Mouse (Mus musculus) midbrain, embryonic 11.5 days (tissue): ENCODE measurements around the gene Defb25. TPM values are rescaled to one million over a fixed set of nuclear protein-coding genes. Genes with fewer than 3 reads are reported as not detected.

ENCODE experiments used
- ATAC-seq: fragments of 200-750 bp; cut with Nextera tagmentation; 2 replicates; pipeline ENCODE4 v1.8.0; 2017; ENCODE audit warnings: moderate TSS enrichment, moderate library complexity; ENCODE audit not compliant: low FRiP score
- DNase-seq: peaks from one replicate; pipeline ENCODE4 v3.0.0; 2015; ENCODE audit warnings: low spot score; ENCODE audit errors: missing footprints
- H3K27ac ChIP-seq: fragments of 300-500 bp; sonication (generic); 2 replicates; pipeline ENCODE4 v1.5.1; 2014; ENCODE audit warnings: low read depth, low read length
- H3K27me3 ChIP-seq: fragments of 300-500 bp; sonication (generic); 2 replicates; pipeline ENCODE4 v1.6.1; 2014; ENCODE audit warnings: mild to moderate bottlenecking, low read length, moderate library complexity, mixed read lengths; ENCODE audit not compliant: control insufficient read depth, insufficient read depth
- H3K36me3 ChIP-seq: fragments of 300-500 bp; sonication (generic); 2 replicates; pipeline ENCODE4 v1.6.1; 2014; ENCODE audit warnings: mild to moderate bottlenecking, low read length, moderate library complexity, mixed read lengths; ENCODE audit not compliant: control insufficient read depth, insufficient read depth
- H3K4me1 ChIP-seq: fragments of 300-500 bp; sonication (generic); 2 replicates; pipeline ENCODE4 v1.6.1; 2014; ENCODE audit warnings: low read length; ENCODE audit not compliant: control insufficient read depth, insufficient read depth
- H3K4me2 ChIP-seq: fragments of 300-500 bp; sonication (generic); 2 replicates; pipeline ENCODE4 v1.6.1; 2014; ENCODE audit warnings: mild to moderate bottlenecking, moderate library complexity
- H3K4me3 ChIP-seq: fragments of 300-500 bp; sonication (generic); 2 replicates; pipeline ENCODE4 v1.5.1; 2014; ENCODE audit warnings: low read depth, low read length
- H3K9ac ChIP-seq: fragments of 300-500 bp; sonication (generic); 2 replicates; pipeline ENCODE4 v1.6.1; 2014; ENCODE audit warnings: low read length
- H3K9me3 ChIP-seq: fragments of 300-500 bp; sonication (generic); 2 replicates; pipeline ENCODE4 v1.6.1; 2016; ENCODE audit warnings: low read length; ENCODE audit not compliant: control insufficient read depth
- WGBS: fragments of 180-500 bp; shearing (Covaris S2); extraction: QIAGEN DNeasy Blood & Tissue Kit; methylation state at CpG from one replicate; pipeline ENCODE4 v1.1.7; 2014; 5-methylcytosine and 5-hydroxymethylcytosine counted together
- polyA plus RNA-seq: library from polyadenylated mRNA; unstranded; fragments of >200 nt; fragmentation: Nextera tagmentation; extraction: Ambion mirVana; gene quantifications from 2 replicates; pipeline ENCODE4 v1.2.1, GENCODE M21; 2014

Gene Defb25
- polyA plus RNA-seq, 1 experiment from 2014 or later: not detected

- 46% methylated on average over 17 of the region's 17 CpGs for WGBS
- peaks cover 3% of the 10 kb centered on the region for H3K27me3 ChIP-seq
Observed at GRCm38 (mm10) chr2:152633334-152633733, 10.5 kb upstream of the Defb25 start.

GRCm38 (mm10) chr2:152629904-152630303, 7.1 kb upstream of the Defb25 start:
- ATAC-seq (no peak), DNase-seq (no peak)
- peaks cover 7% of the 10 kb centered on the region for H3K4me1 ChIP-seq
- H3K27me3 ChIP-seq: peaks cover 31% of the 10 kb centered on the region
- H3K4me2 ChIP-seq: no peak overlapping the region
- H3K36me3 ChIP-seq: no peaks in the 10 kb centered on the region
- H3K9me3 ChIP-seq: no peaks in the 10 kb centered on the region
- no peak overlapping the region for H3K27ac ChIP-seq
- no peak overlapping the region for H3K4me3 ChIP-seq
- no peak overlapping the region for H3K9ac ChIP-seq
- 85% methylated on average over 6 of the region's 6 CpGs for WGBS

More at GRCm38 (mm10) chr2:152633334-152633733, 10.5 kb upstream of the Defb25 start:
- H3K4me2 ChIP-seq: no peak overlapping the region
- ATAC-seq (no peak), DNase-seq (no peak)
- no peaks in the 10 kb centered on the region for H3K36me3 ChIP-seq
- no peak overlapping the region for H3K9ac ChIP-seq
- H3K4me1 ChIP-seq: no peaks in the 10 kb centered on the region
- H3K27ac ChIP-seq: no peak overlapping the region
- H3K9me3 ChIP-seq: no peaks in the 10 kb centered on the region
- H3K4me3 ChIP-seq: no peak overlapping the region

GRCm38 (mm10) chr2:152629239-152629638, 6.4 kb upstream of the Defb25 start:
- WGBS: 66% methylated on average over 3 of the region's 3 CpGs
- H3K9ac ChIP-seq: no peak overlapping the region
- no peaks in the 10 kb centered on the region for H3K36me3 ChIP-seq
- DNase-seq (no peak), ATAC-seq (no peak)
- H3K4me2 ChIP-seq: no peak overlapping the region
- no peak overlapping the region for H3K27ac ChIP-seq
- peaks cover 31% of the 10 kb centered on the region for H3K27me3 ChIP-seq
- H3K4me3 ChIP-seq: no peak overlapping the region
- no peaks in the 10 kb centered on the region for H3K9me3 ChIP-seq
- H3K4me1 ChIP-seq: peaks cover 7% of the 10 kb centered on the region

GRCm38 (mm10) chr2:152628066-152628465, 5.2 kb upstream of the Defb25 start:
- ATAC-seq: no peak

GRCm38 (mm10) chr2:152626774-152627591, 4.1 kb upstream of the Defb25 start, which contains the start of gene Rem1:
Rem1 (plus strand) TSS chr2:152626951.
- DNase-seq: peak; percentile 93
- H3K4me1 ChIP-seq: peaks cover 7% of the 10 kb centered on the region
- WGBS: 1% methylated on average over 57 of the region's 59 CpGs
- peak within 1 kb of the TSS; percentile 34; the same call in 1 of the 2 replicates for H3K9ac ChIP-seq
- H3K27ac ChIP-seq: no peak within 1 kb of the TSS
- no peaks in the 10 kb centered on the region for H3K36me3 ChIP-seq
- H3K9me3 ChIP-seq: no peaks in the 10 kb centered on the region
- H3K4me2 ChIP-seq: peak within 1 kb of the TSS; percentile 50
- ATAC-seq: peak; percentile 51; the same call in 1 of the 2 replicates
- peaks cover 31% of the 10 kb centered on the region for H3K27me3 ChIP-seq
- peak within 1 kb of the TSS; percentile 30 for H3K4me3 ChIP-seq

More at GRCm38 (mm10) chr2:152628066-152628465, 5.2 kb upstream of the Defb25 start:
- peaks cover 31% of the 10 kb centered on the region for H3K27me3 ChIP-seq
- H3K9me3 ChIP-seq: no peaks in the 10 kb centered on the region
- no peak overlapping the region for H3K4me3 ChIP-seq
- H3K27ac ChIP-seq: no peak overlapping the region
- no peak for DNase-seq
- WGBS: 39% methylated on average over 17 of the region's 17 CpGs
- no peak overlapping the region for H3K9ac ChIP-seq
- H3K4me2 ChIP-seq: no peak overlapping the region
- no peaks in the 10 kb centered on the region for H3K36me3 ChIP-seq
- H3K4me1 ChIP-seq: peaks cover 7% of the 10 kb centered on the region

GRCm38 (mm10) chr2:152625256-152625655, 2.4 kb upstream of the Defb25 start:
- ATAC-seq (peak; percentile 54; the same call in 1 of the 2 replicates), DNase-seq (no peak)
- Histone ChIP-seq H3K9ac (no peak overlapping the region; the same call in 1 of the 2 replicates), H3K36me3 (no peaks in the 10 kb centered on the region), H3K4me2 (no peak overlapping the region), H3K27ac (no peak overlapping the region), H3K9me3 (no peaks in the 10 kb centered on the region), H3K4me1 (peaks cover 7% of the 10 kb centered on the region), H3K4me3 (no peak overlapping the region), H3K27me3 (peaks cover 31% of the 10 kb centered on the region)
- 5% methylated on average over 1 of the region's 1 CpGs for WGBS

GRCm38 (mm10) chr2:152624566-152624965, 1.7 kb upstream of the Defb25 start:
- no peak overlapping the region for H3K4me3 ChIP-seq
- DNase-seq: no peak
- H3K9me3 ChIP-seq: no peaks in the 10 kb centered on the region
- no peak for ATAC-seq
- H3K4me2 ChIP-seq: no peak overlapping the region
- H3K27ac ChIP-seq: no peak overlapping the region
- 92% methylated on average over 2 of the region's 2 CpGs for WGBS
- H3K9ac ChIP-seq: no peak overlapping the region
- peaks cover 7% of the 10 kb centered on the region for H3K4me1 ChIP-seq
- no peaks in the 10 kb centered on the region for H3K36me3 ChIP-seq
- H3K27me3 ChIP-seq: peaks cover 31% of the 10 kb centered on the region

- Histone ChIP-seq H3K27ac (no peak overlapping the region), H3K36me3 (no peaks in the 10 kb centered on the region), H3K4me1 (peaks cover 4% of the 10 kb centered on the region), H3K27me3 (peaks cover 16% of the 10 kb centered on the region), H3K9ac (no peak overlapping the region), H3K4me3 (no peak overlapping the region), H3K9me3 (no peaks in the 10 kb centered on the region), H3K4me2 (no peak overlapping the region)
- no peak for DNase-seq
- WGBS: 90% methylated on average over 13 of the region's 13 CpGs
- ATAC-seq: no peak
Observed at GRCm38 (mm10) chr2:152622151-152622550, 702 bp downstream of the Defb25 start.

GRCm38 (mm10) chr2:152620367-152621134, 2.3 kb downstream of the Defb25 start:
- WGBS: 68% methylated on average over 9 of the region's 9 CpGs
- DNase-seq: no peak
- H3K36me3 ChIP-seq: no peaks in the 10 kb centered on the region
- no peaks in the 10 kb centered on the region for H3K9me3 ChIP-seq
- H3K27me3 ChIP-seq: peaks cover under 1% of the 10 kb centered on the region; the same call in 1 of the 2 replicates
- H3K4me2 ChIP-seq: no peak overlapping the region
- H3K9ac ChIP-seq: no peak overlapping the region
- H3K27ac ChIP-seq: no peak overlapping the region
- H3K4me1 ChIP-seq: peaks cover 2% of the 10 kb centered on the region; the same call in 1 of the 2 replicates
- ATAC-seq: no peak
- no peak overlapping the region for H3K4me3 ChIP-seq
